Mouse (Mus musculus): ENCODE results near the gene Hoxd3. TPM values are rescaled to one million over a fixed set of nuclear protein-coding genes. Genes with fewer than 3 reads are reported as not detected.

Gene Hoxd3
- total RNA-seq, 2 experiments from 2014 or later, result not detected

- no peak for DNase-seq
Measured at GRCm38 (mm10) chr2:74706393-74706960, 5.2 kb upstream of the Hoxd3 start.

DNA sequence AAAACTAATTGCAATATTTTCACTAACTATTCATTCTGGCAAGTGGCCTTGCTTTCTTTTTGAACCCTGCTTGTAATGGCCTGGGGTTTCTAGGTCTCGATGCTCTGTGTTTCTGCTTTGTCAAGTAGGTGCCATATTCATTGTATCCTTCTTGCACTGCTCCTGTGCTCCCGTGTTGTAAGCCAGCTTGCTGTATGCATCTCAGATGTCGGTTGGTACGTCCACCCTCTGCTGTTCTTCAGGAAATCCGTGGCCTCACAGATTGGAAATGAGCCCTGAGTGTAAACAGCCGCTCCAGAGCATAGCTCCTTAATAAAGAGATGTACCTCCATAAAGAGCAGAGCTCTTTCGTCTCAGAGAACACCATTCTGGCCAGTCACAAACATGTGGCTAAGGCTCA, 4.1 kb upstream of the Hoxd3 start:
- no peak for DNase-seq

GRCm38 (mm10) chr2:74708676-74709075, 3.1 kb upstream of the Hoxd3 start:
- DNase-seq, result no peak

DNA sequence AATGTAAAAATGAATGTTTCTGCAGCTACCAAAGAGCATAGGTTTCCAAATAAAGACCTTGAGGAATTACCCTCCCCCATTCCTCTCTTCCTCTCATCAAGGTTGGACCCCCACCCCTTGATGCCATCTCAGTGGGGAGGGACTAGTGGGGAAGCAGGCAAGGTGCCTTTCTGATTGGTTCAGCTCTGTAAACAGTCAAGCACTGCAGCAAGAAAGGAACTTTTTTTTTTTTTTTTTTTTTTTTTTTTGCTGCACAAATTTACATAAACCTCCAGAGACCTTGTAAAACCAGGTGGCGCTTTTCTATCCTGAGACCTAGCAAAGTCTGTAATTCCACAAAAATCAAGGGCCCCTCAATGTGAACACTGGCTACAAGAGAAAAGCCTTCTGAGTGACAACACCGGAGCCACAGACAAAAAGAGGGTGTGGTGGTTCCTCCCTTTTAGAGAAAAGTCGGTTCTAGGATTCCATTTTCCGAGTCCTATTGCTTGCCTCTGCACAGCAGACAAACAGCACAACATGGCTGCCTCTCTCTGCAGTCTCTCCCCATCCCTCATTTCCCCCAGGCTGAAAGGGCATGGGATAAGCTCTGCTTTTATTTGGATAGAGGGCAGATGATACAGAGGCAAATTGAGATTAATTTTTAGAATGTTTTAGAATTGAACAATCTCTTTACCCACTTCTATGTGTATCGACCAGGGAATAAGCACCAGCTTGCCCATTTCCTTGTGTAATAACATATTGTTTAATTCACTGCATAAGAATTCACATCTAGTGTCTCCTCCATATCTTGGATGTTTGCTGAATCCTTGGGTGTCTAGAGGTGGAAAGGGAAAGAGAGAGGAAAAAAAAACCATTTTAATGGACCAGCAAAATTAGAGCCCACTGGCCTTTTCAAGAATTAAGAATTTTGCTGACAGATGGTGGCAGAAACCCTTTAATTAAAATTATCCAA, 2.0 kb upstream of the Hoxd3 start:
- DNase-seq, result no peak

GRCm38 (mm10) chr2:74710929-74711543, 691 bp upstream of the Hoxd3 start:
- no peak for DNase-seq

DNA sequence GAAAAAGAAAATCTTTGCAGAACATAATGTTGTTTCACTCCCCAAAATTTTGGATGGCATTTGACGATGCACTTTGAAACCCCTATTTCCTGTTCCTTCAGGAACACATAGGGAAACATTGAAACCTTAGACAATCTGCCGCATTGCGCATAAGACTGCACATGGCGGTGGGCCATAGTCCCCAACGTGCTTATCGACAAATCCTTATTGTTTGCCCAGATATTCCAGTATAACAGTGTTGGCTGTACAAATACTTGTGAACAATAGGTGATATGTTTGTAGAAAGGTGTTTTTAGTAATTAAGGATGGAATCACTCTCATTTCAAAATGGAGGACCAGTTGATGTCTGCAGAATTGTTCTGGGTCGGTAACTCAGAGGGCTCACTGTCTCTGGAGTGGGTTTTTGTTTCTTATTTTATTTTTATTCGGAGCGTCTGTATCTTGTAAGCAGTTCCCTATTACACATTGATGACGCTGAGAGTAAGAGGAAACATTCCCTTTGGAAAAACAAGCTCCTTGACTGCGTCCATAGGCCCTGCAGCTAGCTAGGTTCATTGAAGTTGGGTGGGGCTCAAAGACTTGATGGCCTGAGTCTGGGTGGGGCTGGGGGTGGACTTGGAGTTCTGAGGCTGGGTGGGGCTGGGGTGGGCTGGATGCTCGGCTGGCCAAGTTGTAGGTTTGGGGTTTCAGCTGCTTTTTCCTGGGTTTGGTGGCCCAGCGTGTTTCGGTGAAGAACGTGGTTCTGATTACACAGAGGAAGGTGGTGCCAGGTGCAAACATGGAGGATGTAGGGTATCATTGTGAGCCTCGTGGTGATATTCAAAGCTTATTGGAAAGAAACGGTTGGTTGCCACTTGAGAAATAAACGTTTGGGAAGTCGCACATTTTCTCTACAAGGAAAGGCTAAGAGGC, 1.8 kb downstream of the Hoxd3 start:
- no peak for DNase-seq

- DNase-seq, result no peak
Measured at GRCm38 (mm10) chr2:74714156-74714789, 2.5 kb downstream of the Hoxd3 start.

GRCm38 (mm10) chr2:74714881-74715280, 3.2 kb downstream of the Hoxd3 start:
- DNase-seq, result no peak

- peak; percentile 63 to 66 for DNase-seq
Measured at GRCm38 (mm10) chr2:74715504-74716241, 3.9 kb downstream of the Hoxd3 start.

DNA sequence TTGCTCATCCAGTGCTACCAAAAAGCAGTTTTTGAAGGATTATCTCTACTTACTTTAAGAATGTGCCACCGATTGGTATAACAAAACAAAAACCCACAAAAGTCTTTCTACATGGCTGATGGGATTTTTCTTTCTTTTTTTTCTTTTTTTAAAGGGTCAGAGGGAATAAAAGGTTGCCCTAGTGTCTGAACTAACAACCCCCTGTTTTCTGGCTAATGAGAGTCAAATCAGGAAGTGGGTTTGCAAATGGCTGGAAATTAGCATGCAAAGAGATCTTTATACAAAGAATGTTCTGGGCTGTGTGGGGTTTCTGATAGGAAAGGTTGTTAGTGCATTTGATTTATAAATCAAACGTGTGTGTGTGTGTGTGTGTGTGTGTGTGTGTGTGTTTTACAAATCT, 8.7 kb downstream of the Hoxd3 start:
- DNase-seq, result no peak

DNA sequence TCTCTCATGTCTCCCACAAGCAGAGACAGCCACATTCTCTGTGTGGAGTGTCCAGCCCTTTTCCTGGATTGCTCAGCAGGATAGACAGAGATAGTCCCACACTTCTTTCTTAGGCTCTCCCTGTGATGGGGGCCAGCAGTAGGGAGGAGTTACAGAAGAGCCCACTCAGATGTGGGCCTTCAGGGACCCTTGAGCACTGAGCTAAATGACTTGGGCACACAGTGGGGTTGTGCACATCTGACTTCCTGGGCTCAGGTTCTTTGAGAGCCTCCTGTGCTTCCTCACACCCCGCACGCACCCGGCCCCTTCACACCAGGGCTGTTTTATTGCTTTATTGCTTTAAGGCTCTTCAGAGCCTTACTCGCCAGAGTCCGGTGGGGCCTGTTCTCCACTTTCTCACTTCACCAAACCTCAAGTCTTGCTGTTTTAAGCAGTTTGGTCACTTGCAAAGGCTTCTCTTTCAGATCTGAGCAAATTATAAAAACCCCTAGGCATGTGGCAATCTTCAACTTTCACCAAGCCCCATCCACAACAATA, 9.3 kb downstream of the Hoxd3 start:
- no peak for DNase-seq

GRCm38 (mm10) chr2:74721882-74722281, 10.2 kb downstream of the Hoxd3 start:
- no peak for DNase-seq

GRCm38 (mm10) chr2:74722949-74723348, 11.2 kb downstream of the Hoxd3 start:
- no peak for DNase-seq

DNA sequence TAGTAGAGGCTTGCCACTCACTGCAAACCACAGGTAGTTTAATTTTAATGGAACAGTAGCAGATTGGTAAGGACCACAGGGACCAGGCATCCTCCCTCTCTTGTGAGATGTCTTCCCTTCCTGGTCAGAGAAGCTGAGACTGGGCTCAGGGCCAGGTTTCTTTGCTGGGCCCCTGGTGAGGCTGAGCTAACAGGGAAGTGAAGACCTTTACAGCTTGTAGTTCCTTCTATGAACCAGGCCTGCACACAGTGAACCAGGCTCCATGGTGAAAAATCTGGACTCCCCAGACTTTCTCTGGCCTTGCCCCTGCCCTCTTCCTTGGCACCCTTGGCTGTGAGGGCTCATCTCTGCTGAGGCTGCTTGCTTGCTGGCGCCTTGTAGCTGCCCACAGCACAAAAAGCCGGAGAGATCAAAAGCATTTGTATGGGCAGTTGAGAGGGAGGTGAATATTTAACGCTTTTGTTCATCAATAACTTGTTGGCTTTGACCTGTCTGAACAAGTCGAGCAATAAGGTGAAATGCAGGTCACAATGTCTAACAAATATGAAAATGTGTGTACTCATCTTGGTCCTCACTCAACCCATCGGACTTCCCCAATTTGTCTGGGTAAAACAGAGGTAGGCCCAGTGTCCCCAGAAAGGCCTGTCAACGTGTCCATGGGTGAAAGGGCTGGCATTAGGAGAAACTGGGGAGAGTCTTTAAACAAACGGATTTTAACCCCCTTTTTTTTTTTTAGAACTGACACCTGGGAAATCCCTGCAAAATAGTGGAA, 12.7 kb downstream of the Hoxd3 start:
- DNase-seq, result no peak

GRCm38 (mm10) chr2:74725171-74725570, 13.4 kb downstream of the Hoxd3 start:
- DNase-seq, result no peak

GRCm38 (mm10) chr2:74726551-74726950, 14.8 kb downstream of the Hoxd3 start, which contains the start of gene Gm28230:
Gm28230 (plus strand) TSS chr2:74726728.
- no peak for DNase-seq

- DNase-seq, result no peak
Measured at GRCm38 (mm10) chr2:74726973-74727639, 15.4 kb downstream of the Hoxd3 start.

DNA sequence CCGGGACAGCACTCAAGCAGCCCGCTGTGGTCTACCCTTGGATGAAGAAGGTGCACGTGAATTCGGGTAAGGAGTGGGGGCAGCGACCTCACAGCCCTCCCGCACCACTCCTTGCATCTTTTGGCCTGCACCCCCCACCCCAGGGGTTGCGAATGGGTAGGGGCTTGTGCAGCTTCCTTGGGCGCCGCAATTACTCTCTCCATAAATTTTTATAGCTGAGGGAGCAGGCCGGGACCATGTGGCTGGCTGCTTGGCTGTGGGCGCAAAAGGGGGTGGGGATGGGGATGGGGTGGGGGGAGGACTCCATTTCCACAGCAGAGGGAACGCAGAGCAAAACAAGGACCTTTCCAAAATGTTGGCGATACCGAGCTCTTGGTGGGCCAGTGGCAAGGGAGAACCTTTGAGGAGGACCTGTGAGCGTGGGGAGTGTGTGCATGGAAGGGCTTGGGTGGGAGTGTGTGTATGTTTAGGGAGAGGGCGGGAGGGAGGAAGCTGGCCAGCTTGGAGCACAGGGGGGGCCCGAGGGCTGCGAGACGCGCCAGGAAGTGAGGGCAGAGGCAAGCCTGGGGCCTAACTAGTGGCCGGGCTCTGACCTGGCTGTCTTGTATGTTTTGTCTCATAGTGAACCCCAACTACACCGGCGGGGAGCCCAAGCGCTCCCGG, 16.0 kb downstream of the Hoxd3 start:
- no peak for DNase-seq

GRCm38 (mm10) chr2:74728303-74728680, 16.6 kb downstream of the Hoxd3 start:
- DNase-seq, result no peak

All from layer of hippocampus, postnatal 36 days (tissue).